Comparison of ENCODE assay signal across 14 mouse cellular contexts in genomic region chr9:36808126-36808785, GRCm38 (mm10). TPM values are rescaled to one million over a fixed set of nuclear protein-coding genes. Genes with fewer than 3 reads are reported as not detected.
"Had no signal": no experiment of that assay in that cellular context is flagged by ENCODE, and none has a peak within 500 bp of the region (broad histone marks: within the 10 kb centered on the region; RNA-seq: fewer than 3 reads in every experiment).

No protein-coding gene starts in this region.

- DNase-seq: kidney, adult 18-20 months; left cerebral cortex, postnatal 4 days; lung, embryonic 14.5 days; lung, postnatal 10 days; lung, postnatal 4 days; midbrain, embryonic 14.5 days; thymus, postnatal 4 days had no signal

- H3K4me3 ChIP-seq: limb, embryonic 13.5 days; midbrain, embryonic 10.5 days; myocyte; neural tube, embryonic 12.5 days had no signal

- H3K36me3 ChIP-seq: limb, embryonic 13.5 days; midbrain, embryonic 10.5 days; neural tube, embryonic 12.5 days had no signal

- H3K27ac ChIP-seq: limb, embryonic 13.5 days; liver, embryonic 14.5 days; midbrain, embryonic 10.5 days; neural tube, embryonic 12.5 days; stomach, postnatal 0 days had no signal

- H3K27me3 ChIP-seq: limb, embryonic 13.5 days; neural tube, embryonic 12.5 days had no signal

- H3K4me1 ChIP-seq: midbrain, embryonic 10.5 days; neural tube, embryonic 12.5 days had no signal

RNA-seq across cellular contexts. Expression of gene Fez1, which starts 13.4 kb away (rescaled TPM):
- total RNA-seq: neutrophil, adult 5-6 weeks had no signal
